Mouse (Mus musculus): Measurements from ENCODE around the gene Nupr1l. TPM values are rescaled to one million over a fixed set of nuclear protein-coding genes. Genes with fewer than 3 reads are reported as not detected.

The Nupr1l gene
- polyA plus RNA-seq (2014; fragmentation: Nextera tagmentation; extraction: Ambion mirVana), result 3.7 and 3.8 TPM in 2 replicates

- H3K4me2 ChIP-seq (ENCODE audit: low read depth, low read length), result peak within 1 kb of the TSS; percentile 75
- H3K9me3 ChIP-seq (ENCODE audit: control insufficient read depth, low read length), result no peaks in the 10 kb centered on the region
- H3K9ac ChIP-seq (replicated peaks; ENCODE audit: low read depth, low read length), result peak within 1 kb of the TSS; percentile 92
- H3K36me3 ChIP-seq (ENCODE audit: control insufficient read depth, insufficient read depth, low read length), result no peaks in the 10 kb centered on the region
- H3K27me3 ChIP-seq (ENCODE audit: control insufficient read depth, insufficient read depth, low read length), result no peaks in the 10 kb centered on the region
- peak within 1 kb of the TSS; percentile 98 for H3K27ac ChIP-seq (ENCODE audit: low read depth, low read length)
- H3K4me3 ChIP-seq (ENCODE audit: low read depth, low read length), result peak within 1 kb of the TSS; percentile 65
- WGBS, result 1% methylated on average over 61 of the region's 63 CpGs
- no peaks in the 10 kb centered on the region for H3K4me1 ChIP-seq (ENCODE audit: control insufficient read depth, insufficient read depth, low read length)
- ATAC-seq (ENCODE audit: low read depth), result peak; percentile 96
Measured at GRCm38 (mm10) chr5:129908242-129908965, at the start of gene Nupr1l. Nupr1l (plus strand) TSS chr5:129908540.

DNA sequence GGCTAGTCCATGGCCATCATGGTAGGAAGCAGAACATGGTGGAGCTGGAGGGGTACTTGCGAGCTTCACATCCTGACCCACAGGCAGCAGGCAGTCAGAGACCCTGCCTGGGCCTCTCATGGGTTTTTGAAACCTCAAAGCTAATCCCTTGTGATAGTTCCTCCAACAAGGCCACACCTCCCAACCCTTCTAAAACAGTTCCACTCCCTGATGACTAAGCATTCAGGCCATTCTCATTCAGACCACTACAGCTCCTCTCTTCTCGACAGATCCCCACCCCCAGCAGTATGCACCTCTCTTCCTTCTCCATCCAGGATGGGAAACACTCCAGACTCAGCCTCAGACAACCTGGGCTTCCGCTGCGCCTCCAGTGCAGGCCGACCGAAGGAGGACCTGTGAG is 46.0 kb upstream of the Nupr1l start:
- Histone ChIP-seq H3K4me1 (ENCODE audit: control insufficient read depth, insufficient read depth, low read length) (no peaks in the 10 kb centered on the region), H3K9me3 (ENCODE audit: control insufficient read depth, low read length) (no peaks in the 10 kb centered on the region), H3K4me2 (ENCODE audit: low read depth, low read length) (no peak overlapping the region), H3K27me3 (ENCODE audit: control insufficient read depth, insufficient read depth, low read length) (no peaks in the 10 kb centered on the region), H3K36me3 (ENCODE audit: control insufficient read depth, insufficient read depth, low read length) (peaks cover 11% of the 10 kb centered on the region), H3K27ac (ENCODE audit: low read depth, low read length) (no peak overlapping the region), H3K4me3 (ENCODE audit: low read depth, low read length) (no peak overlapping the region), H3K9ac (replicated peaks; ENCODE audit: low read depth, low read length) (no peak overlapping the region)
- WGBS, result 98% methylated on average over 6 of the region's 6 CpGs
- no peak for ATAC-seq (ENCODE audit: low read depth)

GRCm38 (mm10) chr5:129864467-129864866 is 43.9 kb upstream of the Nupr1l start:
- Histone ChIP-seq H3K27ac (ENCODE audit: low read depth, low read length) (no peak overlapping the region), H3K4me1 (ENCODE audit: control insufficient read depth, insufficient read depth, low read length) (no peaks in the 10 kb centered on the region), H3K4me3 (ENCODE audit: low read depth, low read length) (no peak overlapping the region), H3K9ac (replicated peaks; ENCODE audit: low read depth, low read length) (no peak overlapping the region), H3K27me3 (ENCODE audit: control insufficient read depth, insufficient read depth, low read length) (no peaks in the 10 kb centered on the region), H3K9me3 (ENCODE audit: control insufficient read depth, low read length) (no peaks in the 10 kb centered on the region), H3K4me2 (ENCODE audit: low read depth, low read length) (no peak overlapping the region), H3K36me3 (ENCODE audit: control insufficient read depth, insufficient read depth, low read length) (0 out of 2 replicates have a peak, but pooled peaks cover 6% of the 10 kb centered on the region)
- no peak for ATAC-seq (ENCODE audit: low read depth)
- WGBS, result 11% methylated on average over 18 of the region's 18 CpGs

GRCm38 (mm10) chr5:129865841-129866240 is 42.5 kb upstream of the Nupr1l start:
- no peaks in the 10 kb centered on the region for H3K27me3 ChIP-seq (ENCODE audit: control insufficient read depth, insufficient read depth, low read length)
- WGBS, result 86% methylated on average over 12 of the region's 12 CpGs

GRCm38 (mm10) chr5:129869238-129869995 is 38.9 kb upstream of the Nupr1l start:
- Histone ChIP-seq H3K36me3 (ENCODE audit: control insufficient read depth, insufficient read depth, low read length) (no peaks in the 10 kb centered on the region), H3K27ac (ENCODE audit: low read depth, low read length) (no peak overlapping the region), H3K27me3 (ENCODE audit: control insufficient read depth, insufficient read depth, low read length) (no peaks in the 10 kb centered on the region), H3K4me1 (ENCODE audit: control insufficient read depth, insufficient read depth, low read length) (no peaks in the 10 kb centered on the region), H3K4me2 (ENCODE audit: low read depth, low read length) (no peak overlapping the region), H3K4me3 (ENCODE audit: low read depth, low read length) (no peak overlapping the region), H3K9me3 (ENCODE audit: control insufficient read depth, low read length) (no peaks in the 10 kb centered on the region), H3K9ac (replicated peaks; ENCODE audit: low read depth, low read length) (no peak overlapping the region)
- no peak for ATAC-seq (ENCODE audit: low read depth)
- WGBS, result 89% methylated on average over 19 of the region's 19 CpGs

More at GRCm38 (mm10) chr5:129865841-129866240, 42.5 kb upstream of the Nupr1l start:
- H3K36me3 ChIP-seq (ENCODE audit: control insufficient read depth, insufficient read depth, low read length), result no peaks in the 10 kb centered on the region
- H3K27ac ChIP-seq (ENCODE audit: low read depth, low read length), result no peak overlapping the region
- no peak for ATAC-seq (ENCODE audit: low read depth)
- no peak overlapping the region for H3K4me2 ChIP-seq (ENCODE audit: low read depth, low read length)
- H3K9ac ChIP-seq (replicated peaks; ENCODE audit: low read depth, low read length), result no peak overlapping the region
- H3K4me3 ChIP-seq (ENCODE audit: low read depth, low read length), result no peak overlapping the region
- no peaks in the 10 kb centered on the region for H3K4me1 ChIP-seq (ENCODE audit: control insufficient read depth, insufficient read depth, low read length)
- H3K9me3 ChIP-seq (ENCODE audit: control insufficient read depth, low read length), result no peaks in the 10 kb centered on the region

- WGBS, result 84% methylated on average over 2 of the region's 2 CpGs
- Histone ChIP-seq H3K36me3 (ENCODE audit: control insufficient read depth, insufficient read depth, low read length) (no peaks in the 10 kb centered on the region), H3K9ac (replicated peaks; ENCODE audit: low read depth, low read length) (no peak overlapping the region), H3K27ac (ENCODE audit: low read depth, low read length) (no peak overlapping the region), H3K9me3 (ENCODE audit: control insufficient read depth, low read length) (no peaks in the 10 kb centered on the region), H3K27me3 (ENCODE audit: control insufficient read depth, insufficient read depth, low read length) (no peaks in the 10 kb centered on the region), H3K4me3 (ENCODE audit: low read depth, low read length) (no peak overlapping the region), H3K4me1 (ENCODE audit: control insufficient read depth, insufficient read depth, low read length) (no peaks in the 10 kb centered on the region), H3K4me2 (ENCODE audit: low read depth, low read length) (no peak overlapping the region)
- ATAC-seq (ENCODE audit: low read depth), result no peak
Measured at GRCm38 (mm10) chr5:129871238-129871637, 37.1 kb upstream of the Nupr1l start.

DNA sequence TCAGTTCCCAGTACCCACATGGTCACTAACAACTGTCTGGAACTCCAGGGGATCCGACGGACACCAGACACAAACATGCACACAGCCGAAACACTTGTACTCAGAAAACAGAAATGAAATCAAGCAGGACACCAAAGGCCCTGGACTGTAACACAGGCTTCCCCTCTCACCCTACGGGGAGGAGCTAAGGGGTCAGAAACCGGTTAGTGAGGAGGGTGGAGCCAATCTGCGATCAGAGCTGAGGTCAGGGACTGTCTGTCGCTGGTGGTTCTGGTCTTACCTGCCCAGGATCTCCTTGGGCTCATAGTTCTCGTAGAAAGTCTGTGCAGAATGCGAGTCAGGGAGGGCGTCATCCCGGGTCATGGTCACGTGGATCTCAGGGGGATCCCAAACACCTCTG is 34.4 kb upstream of the Nupr1l start:
- no peak for ATAC-seq (ENCODE audit: low read depth)
- 86% methylated on average over 12 of the region's 12 CpGs for WGBS
- Histone ChIP-seq H3K9me3 (ENCODE audit: control insufficient read depth, low read length) (no peaks in the 10 kb centered on the region), H3K27ac (ENCODE audit: low read depth, low read length) (no peak overlapping the region), H3K27me3 (ENCODE audit: control insufficient read depth, insufficient read depth, low read length) (no peaks in the 10 kb centered on the region), H3K4me3 (ENCODE audit: low read depth, low read length) (no peak overlapping the region), H3K4me1 (ENCODE audit: control insufficient read depth, insufficient read depth, low read length) (no peaks in the 10 kb centered on the region), H3K9ac (replicated peaks; ENCODE audit: low read depth, low read length) (no peak overlapping the region), H3K4me2 (ENCODE audit: low read depth, low read length) (no peak overlapping the region), H3K36me3 (ENCODE audit: control insufficient read depth, insufficient read depth, low read length) (no peaks in the 10 kb centered on the region)

DNA sequence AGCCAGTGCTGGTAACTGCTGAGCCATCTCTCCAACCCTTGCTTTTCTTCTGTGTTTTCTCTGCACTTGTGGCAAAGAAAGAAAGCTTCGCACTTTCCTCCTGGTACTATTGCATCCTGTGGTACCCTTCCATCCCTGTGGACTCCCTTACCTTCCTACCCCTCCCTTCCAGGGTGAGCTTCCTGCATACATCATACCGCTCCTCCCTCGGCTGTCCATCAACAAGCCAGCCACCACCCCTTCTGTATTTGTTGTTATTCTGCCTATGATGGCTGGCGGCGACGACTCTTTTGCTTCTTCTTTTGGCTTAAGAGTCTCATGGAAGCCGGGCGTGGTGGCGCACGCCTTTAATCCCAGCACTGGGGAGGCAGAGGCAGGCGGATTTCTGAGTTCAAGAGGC is 33.2 kb upstream of the Nupr1l start:
- no peak overlapping the region for H3K4me3 ChIP-seq (ENCODE audit: low read depth, low read length)
- WGBS, result 75% methylated on average over 11 of the region's 11 CpGs
- no peak overlapping the region for H3K9ac ChIP-seq (replicated peaks; ENCODE audit: low read depth, low read length)
- H3K4me1 ChIP-seq (ENCODE audit: control insufficient read depth, insufficient read depth, low read length), result no peaks in the 10 kb centered on the region
- no peak for ATAC-seq (ENCODE audit: low read depth)
- no peaks in the 10 kb centered on the region for H3K27me3 ChIP-seq (ENCODE audit: control insufficient read depth, insufficient read depth, low read length)
- no peak overlapping the region for H3K27ac ChIP-seq (ENCODE audit: low read depth, low read length)
- H3K4me2 ChIP-seq (ENCODE audit: low read depth, low read length), result no peak overlapping the region
- H3K9me3 ChIP-seq (ENCODE audit: control insufficient read depth, low read length), result no peaks in the 10 kb centered on the region
- H3K36me3 ChIP-seq (ENCODE audit: control insufficient read depth, insufficient read depth, low read length), result peaks cover under 1% of the 10 kb centered on the region; the same call in 1 of the 2 replicates

Data from neural tube, embryonic 14.5 days (tissue).